Mouse (Mus musculus) liver, embryonic 13.5 days (tissue): Measurements from ENCODE around the gene Gaa. TPM values are rescaled to one million over a fixed set of nuclear protein-coding genes. Genes with fewer than 3 reads are reported as not detected.

Source experiments
- ATAC-seq: fragments of 200-750 bp; cut with Nextera tagmentation; 2 replicates; pipeline ENCODE4 v1.8.0; 2017; ENCODE audit warnings: low read depth, mild to moderate bottlenecking, moderate number of reproducible peaks, moderate library complexity
- DNase-seq: peaks from one replicate; pipeline ENCODE4 v3.0.0; 2022
- H3K27ac ChIP-seq: fragments of 300-500 bp; sonication (generic); 2 replicates; pipeline ENCODE4 v1.5.1; 2015; ENCODE audit warnings: moderate library complexity, mild to moderate bottlenecking, inconsistent platforms
- H3K27me3 ChIP-seq: fragments of 300-500 bp; sonication (generic); 2 replicates; pipeline ENCODE4 v1.6.1; 2015; ENCODE audit warnings: mild to moderate bottlenecking, inconsistent platforms
- H3K36me3 ChIP-seq: fragments of 300-500 bp; sonication (generic); 2 replicates; pipeline ENCODE4 v1.6.1; 2015; ENCODE audit warnings: mild to moderate bottlenecking, inconsistent platforms
- H3K4me1 ChIP-seq: fragments of 300-500 bp; sonication (generic); replicated peaks from 2 replicates; pipeline ENCODE4 v1.6.1; 2015; ENCODE audit warnings: inconsistent platforms
- H3K4me2 ChIP-seq: fragments of 300-500 bp; sonication (generic); 2 replicates; pipeline ENCODE4 v1.6.1; 2015; ENCODE audit warnings: inconsistent platforms, mild to moderate bottlenecking, moderate library complexity
- H3K4me3 ChIP-seq: fragments of 300-500 bp; sonication (generic); replicated peaks from 2 replicates; pipeline ENCODE4 v1.5.1; 2015; ENCODE audit warnings: mild to moderate bottlenecking, inconsistent platforms
- H3K9ac ChIP-seq: fragments of 300-500 bp; sonication (generic); 2 replicates; pipeline ENCODE4 v1.6.1; 2015; ENCODE audit warnings: mild to moderate bottlenecking, inconsistent platforms
- H3K9me3 ChIP-seq: fragments of 300-500 bp; sonication (generic); replicated peaks from 2 replicates; pipeline ENCODE4 v1.6.1; 2016; ENCODE audit warnings: inconsistent platforms
- WGBS: fragments of 180-500 bp; shearing (Covaris S2); methylation state at CpG from one replicate; pipeline ENCODE4 v1.1.7; 2015; ENCODE audit not compliant: insufficient replicate concordance; 5-methylcytosine and 5-hydroxymethylcytosine counted together
- polyA plus RNA-seq: library from polyadenylated mRNA; unstranded; fragments of >200 nt; fragmentation: Nextera tagmentation; extraction: Ambion mirVana; gene quantifications from 2 replicates; pipeline ENCODE4 v1.2.1, GENCODE M21; 2015

Gaa gene
- polyA plus RNA-seq = 17.9 and 21.1 TPM in 2 replicates

- ATAC-seq = peak; percentile 81
- Histone ChIP-seq H3K4me3 (peak within 1 kb of the TSS; percentile 76), H3K4me2 (peak within 1 kb of the TSS; percentile 96), H3K9ac (peak within 1 kb of the TSS; percentile 82), H3K27ac (peak within 1 kb of the TSS; percentile 66), H3K9me3 (no peaks in the 10 kb centered on the region), H3K4me1 (peaks cover 36% of the 10 kb centered on the region), H3K36me3 (peaks cover 22% of the 10 kb centered on the region), H3K27me3 (no peaks in the 10 kb centered on the region)
- 2% methylated on average over 52 of the region's 52 CpGs for WGBS
- peak; percentile 91 for DNase-seq
Measured at GRCm38 (mm10) chr11:119267768-119268556, at the start of gene Gaa. Gaa (plus strand) TSS chr11:119267887.

GRCm38 (mm10) chr11:119219816-119220465 lies 47.7 kb upstream of the Gaa start:
- Histone ChIP-seq H3K36me3 (no peaks in the 10 kb centered on the region), H3K9me3 (no peaks in the 10 kb centered on the region), H3K27ac (no peak overlapping the region), H3K9ac (no peak overlapping the region), H3K4me1 (peaks cover 22% of the 10 kb centered on the region), H3K27me3 (no peaks in the 10 kb centered on the region), H3K4me2 (no peak overlapping the region), H3K4me3 (no peak overlapping the region)
- no peak for DNase-seq
- WGBS = 37% methylated on average over 17 of the region's 17 CpGs
- ATAC-seq = no peak

DNA sequence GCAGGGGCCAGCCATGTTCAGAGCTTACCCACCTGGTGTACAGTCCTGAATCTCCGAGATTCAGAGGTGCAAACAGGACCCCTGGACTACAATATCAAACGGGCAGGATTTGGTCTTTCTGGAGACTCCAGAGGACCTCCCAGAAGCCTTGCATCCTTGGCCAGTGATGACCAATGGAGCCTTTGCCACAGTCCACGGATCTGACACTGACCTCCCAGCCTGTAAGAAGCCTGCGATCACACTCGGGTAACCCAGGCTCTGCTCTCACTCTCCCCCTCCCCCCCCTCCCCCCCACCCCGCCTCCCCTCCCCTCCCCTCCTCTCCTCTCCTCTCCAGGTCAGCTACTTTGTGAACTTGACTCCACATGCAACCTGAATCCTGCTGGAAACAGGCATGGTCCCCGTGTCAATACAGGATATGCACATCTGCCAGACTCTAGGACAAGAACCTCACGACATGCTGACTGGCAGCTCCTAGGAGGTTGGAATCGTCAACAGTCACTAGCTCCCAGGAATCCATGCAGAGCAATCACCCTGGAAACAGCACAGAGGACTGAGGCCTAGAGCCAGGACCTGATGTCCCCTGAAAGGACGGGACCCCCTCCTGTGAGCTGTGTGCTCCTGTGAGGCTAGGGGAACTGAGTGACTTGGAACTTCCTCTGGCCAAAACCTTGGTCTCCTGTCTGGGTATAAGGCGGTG lies 45.7 kb upstream of the Gaa start:
- H3K36me3 ChIP-seq = no peaks in the 10 kb centered on the region
- ATAC-seq (no peak), DNase-seq (no peak)
- H3K4me3 ChIP-seq = no peak overlapping the region
- no peak overlapping the region for H3K27ac ChIP-seq
- H3K4me2 ChIP-seq = no peak overlapping the region
- WGBS = 56% methylated on average over 10 of the region's 11 CpGs
- no peaks in the 10 kb centered on the region for H3K9me3 ChIP-seq
- H3K27me3 ChIP-seq = peaks cover 17% of the 10 kb centered on the region
- H3K9ac ChIP-seq = no peak overlapping the region
- peaks cover 8% of the 10 kb centered on the region; the same call in 1 of the 2 replicates for H3K4me1 ChIP-seq

DNA sequence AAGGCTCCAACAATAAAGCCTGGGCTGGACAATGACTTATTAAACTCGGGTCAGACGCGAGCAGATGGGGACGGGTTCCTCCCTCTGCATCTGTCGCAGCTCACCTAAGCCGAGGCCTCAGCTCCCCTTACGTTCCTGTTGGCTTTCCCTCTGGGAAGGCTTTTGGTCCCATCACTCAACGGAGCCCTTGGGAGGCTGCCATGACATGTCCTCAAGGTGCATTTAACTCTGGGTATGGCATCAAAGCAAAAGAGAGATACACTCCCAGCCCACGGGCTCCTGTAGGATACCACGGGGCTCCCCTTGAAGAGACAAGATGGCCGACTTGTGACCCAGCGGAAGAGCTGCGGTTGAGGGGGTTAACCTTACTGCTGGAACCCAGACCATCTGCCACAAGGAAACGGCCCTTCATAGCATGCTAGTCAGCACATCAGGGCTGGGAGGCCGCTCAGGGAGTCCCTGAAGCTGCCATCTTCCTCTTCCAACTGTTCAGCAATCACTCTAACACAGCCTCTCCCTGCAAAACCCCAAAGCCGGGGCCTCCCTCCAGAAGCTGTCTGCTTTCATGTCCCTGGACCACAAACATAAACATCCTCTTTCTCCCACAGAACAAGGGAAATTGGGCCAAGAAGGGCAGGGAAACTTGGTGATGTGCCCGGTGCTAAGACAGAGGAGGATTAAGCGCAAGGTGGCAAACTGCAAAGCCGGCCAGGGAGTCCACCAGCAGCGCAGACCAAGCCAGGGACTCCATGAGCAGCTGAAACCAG lies 44.4 kb upstream of the Gaa start:
- ATAC-seq (no peak), DNase-seq (no peak)
- Histone ChIP-seq H3K36me3 (no peaks in the 10 kb centered on the region), H3K9ac (no peak overlapping the region), H3K4me1 (peaks cover 19% of the 10 kb centered on the region), H3K4me3 (no peak overlapping the region), H3K27me3 (peaks cover 30% of the 10 kb centered on the region), H3K4me2 (no peak overlapping the region), H3K9me3 (no peaks in the 10 kb centered on the region), H3K27ac (no peak overlapping the region)
- WGBS = 71% methylated on average over 20 of the region's 20 CpGs

- Histone ChIP-seq H3K9ac (no peak overlapping the region), H3K9me3 (no peaks in the 10 kb centered on the region), H3K4me2 (no peak overlapping the region), H3K36me3 (no peaks in the 10 kb centered on the region), H3K4me1 (peaks cover 28% of the 10 kb centered on the region), H3K27ac (no peak overlapping the region), H3K4me3 (no peak overlapping the region), H3K27me3 (peaks cover 46% of the 10 kb centered on the region)
- ATAC-seq (no peak), DNase-seq (no peak)
- 70% methylated on average over 6 of the region's 6 CpGs for WGBS
Measured at GRCm38 (mm10) chr11:119224926-119225325, 42.8 kb upstream of the Gaa start.

- Histone ChIP-seq H3K9me3 (no peaks in the 10 kb centered on the region), H3K4me1 (peaks cover 25% of the 10 kb centered on the region), H3K27ac (no peak overlapping the region), H3K4me3 (no peak overlapping the region), H3K36me3 (no peaks in the 10 kb centered on the region), H3K27me3 (peaks cover 54% of the 10 kb centered on the region), H3K9ac (no peak overlapping the region), H3K4me2 (no peak overlapping the region)
- 64% methylated on average over 9 of the region's 9 CpGs for WGBS
- DNase-seq (no peak), ATAC-seq (no peak)
Measured at GRCm38 (mm10) chr11:119225634-119226033, 42.1 kb upstream of the Gaa start.

DNA sequence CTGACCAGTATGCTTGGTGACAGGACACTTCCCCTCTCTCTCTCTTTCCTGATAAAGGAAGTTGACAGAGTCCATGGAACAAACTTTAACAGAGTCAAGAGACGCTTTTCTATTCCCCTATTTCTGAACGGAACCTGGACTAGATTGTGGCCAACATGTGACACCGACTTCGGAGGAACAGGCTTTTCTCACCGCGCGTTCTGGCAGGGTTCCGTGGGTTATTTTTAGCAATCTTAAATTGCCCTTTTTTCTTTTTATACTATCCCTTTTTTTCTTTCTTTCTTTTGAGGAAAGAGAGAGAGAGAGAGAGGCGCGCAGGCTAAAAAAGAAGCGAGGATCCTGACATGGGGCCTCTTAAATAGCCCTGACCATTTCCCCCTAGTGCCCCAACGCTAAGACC lies 40.1 kb upstream of the Gaa start:
- Histone ChIP-seq H3K9me3 (no peaks in the 10 kb centered on the region), H3K27me3 (peaks cover 71% of the 10 kb centered on the region), H3K36me3 (no peaks in the 10 kb centered on the region), H3K4me2 (peak overlapping the region; percentile 81), H3K9ac (peak overlapping the region; percentile 69), H3K4me1 (peaks cover 25% of the 10 kb centered on the region), H3K27ac (no peak overlapping the region), H3K4me3 (peak overlapping the region; percentile 63)
- 5% methylated on average over 12 of the region's 12 CpGs for WGBS
- no peak for ATAC-seq
- DNase-seq = no peak

GRCm38 (mm10) chr11:119228091-119228781 lies 39.5 kb upstream of the Gaa start, which contains the start of the genes Tbc1d16 and Ccdc40:
Tbc1d16 (minus strand) TSS chr11:119228499.
Ccdc40 (plus strand) TSS chr11:119228572.
- peaks cover 71% of the 10 kb centered on the region for H3K27me3 ChIP-seq
- no peaks in the 10 kb centered on the region for H3K36me3 ChIP-seq
- H3K4me1 ChIP-seq = peaks cover 25% of the 10 kb centered on the region
- H3K9me3 ChIP-seq = no peaks in the 10 kb centered on the region
- peak within 1 kb of the TSS; percentile 69 for H3K9ac ChIP-seq
- DNase-seq = peak; percentile 55
- peak within 1 kb of the TSS; percentile 63 for H3K4me3 ChIP-seq
- peak within 1 kb of the TSS; percentile 81 for H3K4me2 ChIP-seq
- peak; percentile 77 for ATAC-seq
- 1% methylated on average over 66 of the region's 66 CpGs for WGBS
- H3K27ac ChIP-seq = no peak within 1 kb of the TSS

- 3% methylated on average over 34 of the region's 34 CpGs for whole genome bisulfite sequencing
- DNase-seq (peak; percentile 26), ATAC-seq (0 out of 2 replicates have a peak, but pooled peaks have one; percentile 27)
- Histone ChIP-seq H3K4me3 (peak overlapping the region; percentile 63), H3K4me1 (peaks cover 25% of the 10 kb centered on the region), H3K27me3 (peaks cover 71% of the 10 kb centered on the region), H3K27ac (no peak overlapping the region), H3K36me3 (no peaks in the 10 kb centered on the region), H3K9ac (no peak overlapping the region), H3K4me2 (peak overlapping the region; percentile 81), H3K9me3 (no peaks in the 10 kb centered on the region)
Measured at GRCm38 (mm10) chr11:119228846-119229626, 38.7 kb upstream of the Gaa start.

GRCm38 (mm10) chr11:119234770-119235169 lies 32.9 kb upstream of the Gaa start:
- whole genome bisulfite sequencing = 76% methylated on average over 10 of the region's 10 CpGs
- DNase-seq = no peak

More at GRCm38 (mm10) chr11:119234770-119235169, 32.9 kb upstream of the Gaa start:
- Histone ChIP-seq H3K4me2 (no peak overlapping the region), H3K4me1 (peaks cover 14% of the 10 kb centered on the region), H3K4me3 (no peak overlapping the region), H3K9ac (no peak overlapping the region), H3K27ac (no peak overlapping the region), H3K9me3 (no peaks in the 10 kb centered on the region), H3K36me3 (no peaks in the 10 kb centered on the region), H3K27me3 (peaks cover 26% of the 10 kb centered on the region)
- no peak for ATAC-seq
